ENCODE assay signal across 8 mouse cellular contexts in the genomic region with DNA sequence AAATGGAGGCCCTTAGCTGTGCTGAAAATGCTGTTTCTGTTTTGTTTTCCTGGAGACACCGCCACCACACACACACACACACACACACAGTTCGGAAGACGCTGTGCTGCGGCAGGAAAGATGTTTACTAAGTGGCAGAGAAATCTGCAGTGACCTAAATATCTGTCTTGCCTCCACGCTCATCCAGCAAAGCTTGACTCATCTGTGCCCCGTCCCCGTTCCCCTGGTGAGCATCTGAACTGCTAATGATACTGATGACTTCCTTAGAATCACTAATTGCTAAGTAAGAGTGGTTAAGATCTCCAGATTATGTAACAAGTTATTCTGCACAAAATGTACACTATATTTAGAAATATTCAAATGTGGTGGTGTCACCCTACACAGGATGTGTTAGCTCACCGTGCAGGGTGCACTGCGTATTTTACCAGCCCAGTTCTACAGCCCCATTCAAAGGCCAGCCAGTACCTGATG. TPM values are rescaled to one million over a fixed set of nuclear protein-coding genes. Genes with fewer than 3 reads are reported as not detected.
DNase-seq lines count a peak whose midpoint lies in the region; ATAC-seq and TF ChIP-seq lines count a peak whose summit lies in the region.

No protein-coding gene starts in this region.

- no peaks in the 10 kb centered on the region for H3K36me3 ChIP-seq in heart, embryonic 11.5 days (ENCODE audit: control insufficient read depth, insufficient read depth, low read length)
- H3K36me3 ChIP-seq in liver, embryonic 13.5 days, result peaks cover 23% of the 10 kb centered on the region

- peaks cover 11% of the 10 kb centered on the region for H3K4me1 ChIP-seq in bone marrow, adult 2 months (ENCODE audit: control insufficient read depth, insufficient read depth, low read length)
- peaks cover 40% of the 10 kb centered on the region for H3K4me1 ChIP-seq in heart, embryonic 11.5 days (ENCODE audit: control insufficient read depth, insufficient read depth, low read length)
- H3K4me1 ChIP-seq in liver, embryonic 13.5 days (replicated peaks), result peaks cover 79% of the 10 kb centered on the region

- peak overlapping the region; percentile 8; the same call in 1 of the 2 replicates for H3K4me2 ChIP-seq in heart, embryonic 11.5 days
- H3K4me2 ChIP-seq in liver, embryonic 13.5 days, result peak overlapping the region; percentile 99

- peak overlapping the region; percentile 97 for H3K27ac ChIP-seq in left cerebral cortex, adult 2 months
- peak overlapping the region; percentile 62; the same call in 1 of the 2 replicates for H3K27ac ChIP-seq in bone marrow, adult 2 months (ENCODE audit: control insufficient read depth, insufficient read depth, low read depth, low read length, poor library complexity)
- peak overlapping the region; percentile 99; the same call in 1 of the 2 replicates for H3K27ac ChIP-seq in heart, embryonic 11.5 days (ENCODE audit: low read depth, low read length)
- H3K27ac ChIP-seq in liver, embryonic 13.5 days, result peak overlapping the region; percentile 91

- H3K4me3 ChIP-seq in left cerebral cortex, adult 2 months, result no peak overlapping the region; the same call in 1 of the 2 replicates
- no peak overlapping the region for H3K4me3 ChIP-seq in bone marrow, adult 2 months (replicated peaks; ENCODE audit: control insufficient read depth, low read depth, low read length)
- H3K4me3 ChIP-seq in heart, embryonic 11.5 days (ENCODE audit: low read depth, low read length), result no peak overlapping the region
- H3K4me3 ChIP-seq in liver, embryonic 13.5 days (replicated peaks), result no peak overlapping the region

- WGBS in bone marrow, adult 2 months, result 4% methylated on average over 9 of the region's 9 CpGs
- 68% methylated on average over 9 of the region's 9 CpGs for WGBS in heart, embryonic 11.5 days (ENCODE audit: insufficient replicate concordance)
- 53% methylated on average over 9 of the region's 9 CpGs for WGBS in liver, embryonic 13.5 days (ENCODE audit: insufficient replicate concordance)

- no peak for ATAC-seq in heart, embryonic 11.5 days (replicated peaks; ENCODE audit: insufficient number of reproducible peaks, low FRiP score, low TSS enrichment)
- ATAC-seq in liver, embryonic 13.5 days (ENCODE audit: low read depth), result no peak

- intact Hi-C loops in left cerebral cortex, adult 2 months (cut with DNase I), result loop anchor here (2.0 kb wide), 1 partner anchor 81 kb away; no protein-coding TSS in a partner anchor
- intact Hi-C loops in left cerebral cortex, postnatal 4 days (cut with DNase I), result loop anchor here (5.0 kb wide), 1 partner anchor 63 kb away; no protein-coding TSS in a partner anchor

- no peaks in the 10 kb centered on the region for H3K27me3 ChIP-seq in heart, embryonic 11.5 days (ENCODE audit: control insufficient read depth, insufficient read depth, low read length)
- H3K27me3 ChIP-seq in liver, embryonic 13.5 days, result no peaks in the 10 kb centered on the region

- no peak for TF ChIP-seq CTCF in left cerebral cortex, adult 2 months (IDR thresholded peaks at IDR 0.05)
- TF ChIP-seq CTCF in bone marrow, adult 2 months (IDR thresholded peaks at IDR 0.05; ENCODE audit: control insufficient read depth, insufficient read depth, low read length), result no peak

- H3K9me3 ChIP-seq in heart, embryonic 11.5 days (replicated peaks; ENCODE audit: control insufficient read depth, low read length), result no peaks in the 10 kb centered on the region; the same call in 1 of the 2 replicates
- no peaks in the 10 kb centered on the region for H3K9me3 ChIP-seq in liver, embryonic 13.5 days (replicated peaks)

- H3K9ac ChIP-seq in heart, embryonic 11.5 days (ENCODE audit: low read depth, low read length), result peak overlapping the region; percentile 28; the same call in 1 of the 2 replicates
- 0 out of 2 replicates have a peak overlapping the region, but pooled peaks have one; percentile 14 for H3K9ac ChIP-seq in liver, embryonic 13.5 days

- no peak for TF ChIP-seq POLR2A in bone marrow, adult 2 months (IDR thresholded peaks at IDR 0.05; ENCODE audit: borderline replicate concordance, control insufficient read depth, low read depth, low read length)

- DNase-seq in left cerebral cortex, adult 2 months (ENCODE audit: extremely low spot score in 1 of 2, low spot score in 2 of 2), result peak in 1 of 2 experiments; percentile 55
- no peak for DNase-seq in left cerebral cortex, postnatal 4 days
- DNase-seq in liver, embryonic 13.5 days, result no peak
- peak; percentile 34 to 44 for DNase-seq in right cerebral cortex, postnatal 36 days (ENCODE audit: low spot score in 2 of 2)
- no peak for DNase-seq in ovary, postnatal 36 days (ENCODE audit: low spot score)
- no peak for DNase-seq in layer of hippocampus, adult 8-10 months (ENCODE audit: low spot score in 2 of 2)

RNA-seq across cellular contexts. Expression of gene Irf2bp2, which starts 8.2 kb away (rescaled TPM):
- 10 to 100 TPM; 63.9 to 78.4 TPM for total RNA-seq in left cerebral cortex, adult 2 months (2021)
- total RNA-seq in left cerebral cortex, postnatal 4 days (2021), result 10 to 100 TPM; 52.6 to 53.0 TPM
- 21.3 and 35.8 TPM in 2 replicates for polyA plus RNA-seq in bone marrow, adult 2 months (2011; ENCODE audit: insufficient read depth, insufficient read length, low replicate concordance, missing spikeins)
- 5.9 and 6.5 TPM in 2 replicates for polyA plus RNA-seq in heart, embryonic 11.5 days (2014; fragmentation: Nextera tagmentation; extraction: Ambion mirVana)
- polyA plus RNA-seq in liver, embryonic 13.5 days (2015; fragmentation: Nextera tagmentation; extraction: Ambion mirVana), result 3.8 and 4.0 TPM in 2 replicates
- total RNA-seq in layer of hippocampus, adult 8-10 months (2022), result 10 to 100 TPM; 53.5 to 58.0 (median 56.2) TPM

Comparison
In these comparisons a context has a peak if more than half of its experiments do, and no peak if none do; other contexts are left out.
1. DNase-seq: peak in right cerebral cortex, postnatal 36 days (2 of 2); none in left cerebral cortex, postnatal 4 days (single experiment), liver, embryonic 13.5 days (single experiment), ovary, postnatal 36 days (single experiment) and layer of hippocampus, adult 8-10 months (0 of 2).
2. Peak in every context shown above with its lines, with median percentiles within 50 percentile points of each other: H3K27ac ChIP-seq.